Mouse (Mus musculus) heart, adult 2 months (tissue): ENCODE results near the gene Car12.

Experiments used
- CTCF ChIP-seq: fragments of 200-600 bp; IDR thresholded peaks from 2 replicates; pipeline ENCODE4 v1.8.1; 2022; ENCODE audit warnings: antibody characterized with exemption, mild to moderate bottlenecking, moderate library complexity
- EP300 ChIP-seq: fragments of 200-500 bp; IDR thresholded peaks from 2 replicates; pipeline ENCODE4 v1.6.1; 2011; ENCODE audit warnings: low read depth, low read length, control low read depth; ENCODE audit not compliant: insufficient read depth
- POLR2A ChIP-seq: fragments of 200-500 bp; IDR thresholded peaks from 2 replicates; pipeline ENCODE4 v1.6.1; 2011; ENCODE audit warnings: mild to moderate bottlenecking, low read depth, low read length, control low read depth; ENCODE audit not compliant: insufficient read depth

GRCm38 (mm10) chr9:66708816-66709555 is 4.5 kb upstream of the Car12 start:
- TF ChIP-seq EP300 = no peak
- TF ChIP-seq CTCF = no peak
- TF ChIP-seq POLR2A = no peak
